Mouse (Mus musculus): ENCODE measurements around the gene Ncor2.

Gene Ncor2

DNA sequence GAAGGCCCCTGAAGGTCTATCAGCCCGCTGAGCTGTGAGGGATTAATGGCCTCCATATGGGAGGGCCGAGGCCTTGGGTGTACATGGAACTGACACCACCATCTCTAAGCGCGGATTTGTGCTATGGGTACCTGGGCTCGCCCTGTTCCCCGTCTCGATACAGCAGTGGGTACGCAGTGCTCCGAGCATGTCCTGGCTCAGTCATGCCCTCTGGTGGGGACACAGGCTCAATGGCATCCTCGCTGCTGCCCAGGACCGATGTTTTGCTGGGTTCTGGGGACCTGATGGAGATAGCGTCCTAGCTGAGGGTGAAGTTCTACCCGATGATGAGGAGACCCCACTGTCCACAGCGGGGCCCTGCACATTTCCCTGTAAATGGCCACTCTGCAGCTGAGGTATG, 155.0 kb downstream of the Ncor2 start:
- peak; percentile 21 for DNase-seq (ENCODE audit: low read depth, low spot score)

DNA sequence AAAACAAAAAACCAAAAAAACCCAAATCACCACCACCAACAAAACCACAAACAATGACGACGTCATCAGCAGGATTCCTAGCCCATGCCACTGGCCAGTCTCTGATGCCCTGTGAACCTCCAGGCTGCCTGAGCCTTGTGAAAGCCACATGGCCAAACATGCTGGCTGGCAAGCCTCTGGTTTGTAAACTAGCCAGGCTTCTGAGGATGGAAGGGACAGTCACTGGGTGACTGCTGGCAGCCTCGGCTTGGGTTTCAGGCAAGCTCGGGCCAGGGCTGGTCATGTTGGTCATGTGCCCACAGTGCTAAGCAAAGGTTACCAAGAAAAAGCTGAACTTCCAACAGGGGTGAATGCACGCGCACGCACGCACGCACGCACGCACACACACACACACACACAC, 157.7 kb downstream of the Ncor2 start:
- no peak for DNase-seq (ENCODE audit: low read depth, low spot score)

GRCm38 (mm10) chr5:125019099-125019498, 159.9 kb downstream of the Ncor2 start:
- no peak for DNase-seq (ENCODE audit: low read depth, low spot score)

DNA sequence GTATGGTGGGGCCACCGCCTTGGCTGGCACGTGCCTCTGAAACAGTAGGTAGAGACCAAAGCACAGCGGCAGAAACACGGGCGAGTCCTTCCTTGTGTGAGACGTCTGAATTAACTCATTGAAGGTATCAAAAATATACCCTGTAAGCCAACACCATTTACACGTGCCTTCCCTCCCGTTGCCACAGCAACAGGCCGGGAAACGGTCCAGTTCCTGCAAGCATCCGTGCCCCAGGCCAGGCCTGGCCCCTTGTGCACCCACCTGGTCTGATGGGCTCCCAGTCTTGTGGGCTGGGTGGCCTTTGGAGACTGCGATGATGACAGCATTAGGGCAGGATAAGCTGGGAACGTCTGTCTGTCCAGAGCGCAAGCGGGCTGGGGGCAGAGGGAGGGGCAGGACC, 161.7 kb downstream of the Ncor2 start:
- DNase-seq (ENCODE audit: low read depth, low spot score) = no peak

GRCm38 (mm10) chr5:125016421-125017242, 162.4 kb downstream of the Ncor2 start:
- DNase-seq (ENCODE audit: low read depth, low spot score) = no peak

GRCm38 (mm10) chr5:125015576-125015975, 163.4 kb downstream of the Ncor2 start:
- DNase-seq (ENCODE audit: low read depth, low spot score) = no peak

DNA sequence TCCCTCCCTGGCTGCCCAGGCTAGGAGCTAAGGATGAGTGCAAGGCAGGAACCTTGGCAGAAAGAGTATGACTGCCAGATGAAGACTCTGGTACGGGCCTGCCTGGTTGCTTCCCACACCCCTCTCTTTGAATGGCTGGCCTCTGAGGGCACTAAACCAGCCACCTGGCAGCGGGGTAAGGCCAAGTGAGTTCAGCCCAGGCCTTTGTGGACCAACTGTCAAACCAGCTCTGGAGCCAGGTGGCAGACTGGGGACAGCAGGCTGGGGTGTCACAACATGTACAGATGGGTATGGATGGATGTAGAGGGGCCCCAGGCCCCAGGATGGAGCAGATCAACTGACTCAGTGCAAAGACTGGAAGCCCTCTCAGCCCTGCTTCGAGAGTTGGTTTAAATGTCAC, 164.0 kb downstream of the Ncor2 start:
- no peak for DNase-seq (ENCODE audit: low read depth, low spot score)

- DNase-seq (ENCODE audit: low read depth, low spot score) = peak; percentile 49
Observed at GRCm38 (mm10) chr5:125014497-125014896, 164.5 kb downstream of the Ncor2 start.

- DNase-seq (ENCODE audit: low read depth, low spot score) = no peak
Observed at GRCm38 (mm10) chr5:125011628-125012027, 167.4 kb downstream of the Ncor2 start.

DNA sequence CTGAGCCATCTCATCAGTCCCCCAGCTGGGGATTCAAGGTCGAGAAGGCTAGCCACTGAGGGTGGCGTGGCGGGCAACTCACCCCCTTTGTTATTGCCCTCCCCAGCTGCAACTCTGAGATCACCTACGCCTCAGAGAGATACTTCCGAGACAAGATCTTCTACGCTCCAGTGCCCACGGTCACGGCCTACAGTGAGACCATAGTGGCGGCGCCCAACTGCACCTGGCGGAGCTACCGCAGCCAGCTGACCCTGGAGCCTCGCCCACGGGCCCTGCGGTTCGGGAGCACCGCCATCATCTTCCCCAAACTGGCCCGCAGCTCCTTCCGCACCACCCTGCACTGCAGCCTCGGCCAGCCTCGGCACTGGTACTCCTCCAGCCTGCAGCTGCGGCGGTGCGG, 167.9 kb downstream of the Ncor2 start:
- DNase-seq (ENCODE audit: low read depth, low spot score) = no peak

DNA sequence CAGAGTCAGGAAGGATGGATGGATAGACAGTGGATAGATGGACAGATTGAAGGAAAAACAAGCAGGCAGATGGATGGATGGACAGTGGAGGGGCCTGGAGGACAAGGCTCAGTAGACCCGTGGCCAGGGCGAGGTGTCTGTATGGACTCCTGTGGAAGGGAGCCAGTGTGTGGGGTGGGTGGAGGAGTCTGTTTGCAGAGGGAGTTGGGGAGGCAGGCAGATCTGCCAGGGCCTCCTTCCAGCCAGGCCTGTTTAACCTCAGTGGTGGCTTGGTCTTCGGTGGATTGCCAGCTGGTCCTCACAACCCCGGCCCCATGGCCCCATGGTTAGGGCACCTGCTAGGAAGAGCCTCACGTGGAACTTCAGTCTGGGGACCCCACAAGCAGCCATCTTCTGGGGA, 172.1 kb downstream of the Ncor2 start:
- DNase-seq (ENCODE audit: low read depth, low spot score) = no peak

DNA sequence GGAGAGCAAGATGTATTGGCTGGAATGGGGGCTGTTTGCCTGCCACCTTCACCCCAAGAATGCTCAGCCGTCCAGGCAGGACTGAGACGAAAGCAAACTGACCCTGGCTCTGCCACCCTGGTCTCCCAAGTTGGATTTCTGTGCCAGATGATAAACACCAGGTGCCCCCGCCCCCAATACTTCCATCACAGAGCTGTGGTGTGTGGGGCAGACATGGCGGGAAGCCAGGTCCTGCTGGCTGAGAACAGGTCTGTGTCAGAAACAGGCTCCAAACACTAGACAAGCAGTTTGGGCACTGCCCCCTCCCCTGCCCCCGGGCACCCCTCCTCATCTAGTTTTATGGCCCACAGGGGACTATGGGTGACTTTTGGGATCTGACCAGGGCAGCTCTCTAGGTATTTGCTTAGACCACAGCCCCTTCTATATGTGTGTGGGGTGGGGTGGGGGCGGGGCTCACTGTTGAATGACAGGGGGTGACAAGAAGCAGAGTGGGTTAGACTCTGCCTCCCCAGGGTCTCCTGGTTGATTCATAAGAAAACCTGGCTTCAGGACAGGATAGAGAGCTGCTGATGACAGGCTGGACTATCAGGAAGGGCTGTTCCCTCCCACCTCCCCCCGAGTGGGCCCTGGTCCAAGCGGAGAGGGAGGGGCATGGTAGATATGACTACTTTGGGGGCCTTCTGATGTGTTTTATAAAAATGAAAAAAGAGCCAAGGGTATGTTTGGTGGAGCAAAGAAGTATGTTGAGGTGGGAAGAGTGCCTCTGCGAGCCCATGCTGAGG, 173.0 kb downstream of the Ncor2 start:
- DNase-seq (ENCODE audit: low read depth, low spot score) = no peak

DNA sequence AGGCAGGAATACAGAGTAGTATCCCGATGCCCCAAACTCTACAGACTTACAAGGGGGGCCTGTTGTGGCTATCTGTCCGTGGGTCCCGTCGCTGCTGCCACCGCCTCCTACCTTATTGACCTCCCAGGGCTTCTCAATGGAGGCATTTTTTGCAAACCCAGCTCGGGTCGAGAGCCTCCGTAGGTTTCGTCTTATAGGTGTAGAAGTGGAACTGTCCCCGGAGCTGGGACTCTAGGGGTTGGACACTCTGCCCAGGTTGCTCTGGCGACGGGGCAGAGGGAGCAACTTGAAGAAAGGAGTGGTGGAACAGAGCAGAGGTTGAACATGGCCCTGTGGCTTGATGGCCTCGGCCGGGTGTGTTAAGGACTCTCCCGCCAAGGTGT, 175.2 kb downstream of the Ncor2 start:
- no peak for DNase-seq (ENCODE audit: low read depth, low spot score)

DNA sequence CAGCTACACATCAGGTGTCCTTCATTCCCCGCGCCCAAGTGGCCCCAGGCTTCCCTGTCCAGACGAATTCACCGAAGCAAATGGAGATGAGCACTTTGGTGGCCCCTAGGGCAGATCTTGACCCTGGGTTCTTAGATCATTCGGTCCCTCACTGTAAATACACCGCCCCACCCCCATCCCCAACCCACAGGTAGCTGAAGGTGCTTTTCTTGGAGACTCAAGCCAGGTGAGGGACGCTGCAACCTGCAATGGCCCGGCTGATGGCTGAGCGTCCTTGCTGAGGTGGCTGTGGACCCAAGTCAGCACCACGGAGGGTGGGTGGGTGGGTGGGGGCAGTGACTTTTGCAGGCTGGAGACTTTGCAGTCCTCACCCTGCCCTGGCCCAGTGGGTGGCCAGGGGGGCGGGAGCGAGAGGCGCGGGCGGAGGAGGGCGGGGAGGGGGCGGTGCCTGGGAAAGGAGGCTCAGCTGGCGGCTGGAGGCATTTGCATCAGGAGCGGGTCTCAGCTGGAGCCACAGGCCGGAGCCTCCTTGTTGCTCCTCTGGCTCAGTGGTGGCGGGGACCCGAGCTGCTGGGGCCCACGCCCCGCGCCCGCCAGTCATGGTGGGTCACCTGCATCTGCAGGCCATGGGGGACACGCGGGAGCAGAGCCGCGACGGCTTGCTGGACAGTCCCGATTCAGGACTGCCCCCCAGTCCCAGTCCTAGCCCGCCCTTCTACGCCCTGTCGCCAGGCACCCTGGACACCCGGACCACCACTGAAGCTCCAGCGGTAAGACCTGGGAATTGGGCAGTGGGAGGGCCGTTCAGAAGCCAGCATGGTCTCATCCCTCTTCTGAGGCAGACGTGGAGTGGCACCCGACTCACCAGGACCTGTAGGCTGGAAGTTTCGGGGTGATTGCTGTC, 175.8 kb downstream of the Ncor2 start, which contains the start of gene Rflna:
Rflna (plus strand) TSS at position 253 of the 904 bp plus-strand sequence.
- DNase-seq (ENCODE audit: low read depth, low spot score) = peak; percentile 69

GRCm38 (mm10) chr5:125000756-125001250, 178.2 kb downstream of the Ncor2 start:
- DNase-seq (ENCODE audit: low read depth, low spot score) = no peak

- no peak for DNase-seq (ENCODE audit: low read depth, low spot score)
Observed at GRCm38 (mm10) chr5:124997913-124998312, 181.1 kb downstream of the Ncor2 start.

DNA sequence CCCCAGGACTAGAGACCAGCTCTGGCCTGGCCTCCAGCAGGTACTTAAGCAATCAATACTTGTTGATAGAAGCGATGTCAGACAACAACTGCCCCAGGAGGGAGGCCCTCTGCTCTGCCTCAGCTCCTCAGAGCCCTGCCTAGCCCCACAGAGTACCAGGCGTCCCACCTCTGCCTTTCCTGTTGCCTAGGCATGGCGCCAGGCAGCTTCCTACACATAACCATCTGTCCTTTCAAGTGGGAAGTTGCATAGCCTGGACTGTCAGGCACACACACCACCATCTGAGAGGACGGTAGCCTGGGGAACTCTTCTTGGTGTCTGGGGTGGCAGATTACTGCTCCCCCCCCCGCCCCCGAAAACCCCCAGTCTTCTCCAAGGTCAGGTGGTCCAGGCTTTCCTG, 182.2 kb downstream of the Ncor2 start:
- no peak for DNase-seq (ENCODE audit: low read depth, low spot score)

- no peak for DNase-seq (ENCODE audit: low read depth, low spot score)
Observed at GRCm38 (mm10) chr5:124992891-124993290, 186.1 kb downstream of the Ncor2 start.

DNA sequence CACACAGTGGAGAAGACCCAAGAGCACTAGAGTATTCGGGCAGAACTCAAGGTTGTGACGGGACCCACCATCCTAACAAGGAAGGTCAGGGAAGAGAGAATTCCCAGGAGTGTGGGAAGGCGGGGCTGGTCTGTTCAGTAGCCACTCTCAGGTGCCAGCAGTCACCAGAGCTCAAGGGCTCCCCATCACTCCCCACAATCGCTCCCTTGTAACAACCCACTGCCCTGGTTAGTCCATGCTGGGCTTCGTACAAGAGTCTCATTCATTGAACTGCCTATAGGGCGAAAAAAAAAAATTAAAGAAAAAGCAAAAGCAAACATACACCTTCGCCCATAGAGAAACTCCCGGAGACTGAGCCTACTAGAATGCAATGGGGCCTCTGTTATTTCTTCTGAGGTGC, 186.7 kb downstream of the Ncor2 start:
- DNase-seq (ENCODE audit: low read depth, low spot score) = no peak

DNA sequence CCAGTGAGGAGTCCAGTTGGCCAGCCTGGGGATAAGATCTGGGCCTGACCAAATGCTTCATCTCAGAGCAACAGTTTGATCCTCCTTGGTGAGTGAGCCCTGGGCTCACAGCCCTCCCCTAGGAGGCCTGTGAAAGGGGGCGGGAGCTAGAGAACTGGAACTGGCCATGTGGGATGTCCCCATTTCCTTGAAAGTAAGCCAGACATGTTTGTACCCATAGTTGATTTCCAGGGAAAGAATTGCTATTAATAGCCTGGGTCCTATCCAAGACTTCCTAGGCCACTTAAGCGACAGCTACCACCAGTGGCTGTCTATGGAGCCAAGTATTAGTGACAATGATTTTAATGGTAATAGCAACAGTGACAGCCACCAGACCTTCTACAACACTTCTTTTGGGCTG, 189.3 kb downstream of the Ncor2 start:
- no peak for DNase-seq (ENCODE audit: low read depth, low spot score)

DNA sequence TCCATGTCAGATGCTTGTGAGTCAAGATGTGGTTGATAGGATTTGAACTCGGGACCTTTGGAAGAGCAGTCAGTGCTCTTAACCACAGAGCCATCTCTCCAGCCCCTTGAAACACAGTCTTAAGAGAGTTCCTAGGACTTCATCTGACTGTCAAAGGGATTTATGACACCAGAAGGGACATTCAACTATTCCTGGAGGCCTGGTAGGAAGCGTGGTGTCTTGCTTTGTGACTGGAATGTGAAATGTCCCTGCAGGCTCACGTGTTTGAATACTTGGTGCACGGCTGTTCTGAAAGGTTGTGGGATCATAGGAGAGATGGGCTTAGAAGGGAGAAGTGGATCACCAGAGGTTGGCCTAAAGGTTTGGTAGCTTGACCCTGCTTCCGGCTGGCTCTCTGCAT, 192.4 kb downstream of the Ncor2 start:
- DNase-seq (ENCODE audit: low read depth, low spot score) = no peak

GRCm38 (mm10) chr5:124986222-124986621, 192.8 kb downstream of the Ncor2 start:
- DNase-seq (ENCODE audit: low read depth, low spot score) = peak; percentile 68
